Mouse (Mus musculus) midbrain, embryonic 13.5 days (tissue): ENCODE data around the gene Atg10. TPM values are rescaled to one million over a fixed set of nuclear protein-coding genes. Genes with fewer than 3 reads are reported as not detected.

Source experiments
- ATAC-seq: fragments of 200-750 bp; cut with Nextera tagmentation; 2 replicates; pipeline ENCODE4 v1.8.0; 2017; ENCODE audit warnings: mild to moderate bottlenecking, moderate TSS enrichment, moderate library complexity
- H3K27ac ChIP-seq: fragments of 300-500 bp; sonication (generic); 2 replicates; pipeline ENCODE4 v1.5.1; 2015; ENCODE audit warnings: inconsistent platforms, mild to moderate bottlenecking, moderate library complexity
- H3K27me3 ChIP-seq: fragments of 300-500 bp; sonication (generic); 2 replicates; pipeline ENCODE4 v1.6.1; 2015; ENCODE audit warnings: mild to moderate bottlenecking, inconsistent platforms
- H3K36me3 ChIP-seq: fragments of 300-500 bp; sonication (generic); 2 replicates; pipeline ENCODE4 v1.6.1; 2015; ENCODE audit warnings: mild to moderate bottlenecking, inconsistent platforms
- H3K4me1 ChIP-seq: fragments of 300-500 bp; sonication (generic); replicated peaks from 2 replicates; pipeline ENCODE4 v1.6.1; 2015; ENCODE audit warnings: inconsistent platforms
- H3K4me2 ChIP-seq: fragments of 300-500 bp; sonication (generic); replicated peaks from 2 replicates; pipeline ENCODE4 v1.6.1; 2015; ENCODE audit warnings: moderate library complexity, mild to moderate bottlenecking, inconsistent platforms
- H3K4me3 ChIP-seq: fragments of 300-500 bp; sonication (generic); replicated peaks from 2 replicates; pipeline ENCODE4 v1.5.1; 2015; ENCODE audit warnings: mild to moderate bottlenecking, inconsistent platforms
- H3K9ac ChIP-seq: fragments of 300-500 bp; sonication (generic); replicated peaks from 2 replicates; pipeline ENCODE4 v1.6.1; 2015; ENCODE audit warnings: mild to moderate bottlenecking, inconsistent platforms
- H3K9me3 ChIP-seq: fragments of 300-500 bp; sonication (generic); 2 replicates; pipeline ENCODE4 v1.6.1; 2016; ENCODE audit warnings: mild to moderate bottlenecking, inconsistent platforms
- WGBS: fragments of 180-500 bp; shearing (Covaris S2); methylation state at CpG from one replicate; pipeline ENCODE4 v1.1.7; 2015; 5-methylcytosine and 5-hydroxymethylcytosine counted together
- polyA plus RNA-seq: library from polyadenylated mRNA; unstranded; fragments of >200 nt; fragmentation: Nextera tagmentation; extraction: Ambion mirVana; gene quantifications from 2 replicates; pipeline ENCODE4 v1.2.1, GENCODE M21; 2015

Atg10 gene
- polyA plus RNA-seq, 1 experiment from 2014 or later: 18.3 TPM

DNA sequence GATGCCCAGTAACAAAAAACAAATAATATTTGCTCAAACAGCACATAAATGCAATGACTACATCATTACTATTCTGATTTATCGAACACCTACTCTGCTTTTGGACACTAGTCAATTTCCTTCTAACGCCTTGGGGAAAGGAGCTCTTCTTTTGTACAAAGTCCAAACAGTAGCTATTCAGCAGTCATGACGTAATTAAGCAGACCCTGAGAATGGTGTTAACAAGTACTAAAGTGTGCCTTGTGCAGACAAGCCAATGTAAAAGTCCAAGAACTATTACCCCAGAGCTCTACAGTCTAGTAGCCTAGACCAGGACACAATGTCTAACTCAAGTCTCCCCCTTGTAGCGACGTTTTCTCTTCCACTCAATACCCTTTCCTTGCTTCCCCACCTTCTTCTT lies 67.5 kb downstream of the Atg10 start:
- Histone ChIP-seq H3K36me3 (no peaks in the 10 kb centered on the region), H3K27ac (no peak overlapping the region), H3K4me1 (no peaks in the 10 kb centered on the region), H3K4me3 (no peak overlapping the region), H3K9ac (no peak overlapping the region), H3K9me3 (no peaks in the 10 kb centered on the region), H3K4me2 (no peak overlapping the region), H3K27me3 (no peaks in the 10 kb centered on the region)
- WGBS: 85% methylated on average over 5 of the region's 5 CpGs
- no peak for ATAC-seq

DNA sequence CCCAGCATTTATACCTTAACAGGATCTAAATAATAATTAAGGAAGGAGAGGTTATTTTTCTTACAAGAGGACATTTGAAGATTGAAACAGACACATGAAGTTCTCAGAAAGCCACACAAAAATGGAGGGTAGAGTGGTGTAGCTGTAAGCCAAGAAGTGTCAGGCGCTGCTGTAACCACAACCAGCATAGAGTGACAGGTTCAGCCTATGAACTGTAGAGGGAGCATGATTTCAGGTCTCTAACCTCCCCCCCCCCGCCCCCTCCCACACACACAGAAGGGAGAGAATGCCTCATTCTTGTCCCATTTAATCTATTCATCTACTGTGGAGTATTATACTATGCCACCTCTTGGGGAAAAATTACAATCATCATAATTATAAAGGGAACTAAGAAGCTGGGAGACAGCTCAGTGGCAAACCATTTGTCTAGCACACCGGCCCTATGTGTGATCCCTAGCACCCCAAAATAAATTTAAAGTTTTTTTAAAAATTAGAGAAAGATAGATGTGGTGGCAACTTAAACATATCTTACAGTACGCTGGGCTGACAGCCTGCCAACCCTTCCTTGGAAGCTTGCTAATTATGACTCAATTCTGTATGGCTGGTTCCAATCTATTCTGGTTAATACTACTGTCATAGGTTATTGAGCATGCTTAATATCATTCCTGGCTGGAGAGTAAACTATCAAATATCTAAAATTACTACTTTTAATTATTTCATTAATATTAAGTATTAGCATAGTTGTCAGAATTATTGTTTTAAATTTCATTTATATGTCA lies 68.2 kb downstream of the Atg10 start:
- H3K4me2 ChIP-seq: no peak overlapping the region
- no peaks in the 10 kb centered on the region for H3K9me3 ChIP-seq
- no peak for ATAC-seq
- no peak overlapping the region for H3K9ac ChIP-seq
- H3K4me1 ChIP-seq: no peaks in the 10 kb centered on the region
- H3K27me3 ChIP-seq: no peaks in the 10 kb centered on the region
- WGBS: 75% methylated on average over 4 of the region's 4 CpGs
- no peak overlapping the region for H3K27ac ChIP-seq
- no peaks in the 10 kb centered on the region for H3K36me3 ChIP-seq
- H3K4me3 ChIP-seq: no peak overlapping the region

DNA sequence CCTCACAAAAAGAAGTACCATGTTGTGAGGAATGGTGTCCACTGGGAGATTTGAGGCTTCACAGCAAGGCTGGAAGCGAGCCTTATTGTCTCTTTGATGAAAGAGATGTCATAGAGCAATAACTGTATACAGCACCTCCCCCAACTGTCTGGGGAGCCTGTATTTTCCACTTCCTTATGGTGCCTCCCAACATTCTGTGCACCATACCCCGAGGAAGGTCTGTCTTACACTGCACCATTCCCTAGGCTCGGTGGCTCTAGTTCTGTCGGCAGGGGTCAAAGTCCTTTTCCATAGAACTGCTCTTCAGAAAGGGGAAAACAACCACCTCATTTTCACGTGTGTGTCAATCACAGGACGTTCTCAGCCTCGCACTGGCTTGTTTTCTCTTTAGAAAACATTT lies 69.1 kb downstream of the Atg10 start:
- Histone ChIP-seq H3K9ac (no peak overlapping the region), H3K4me2 (no peak overlapping the region), H3K27me3 (no peaks in the 10 kb centered on the region), H3K4me3 (no peak overlapping the region), H3K36me3 (no peaks in the 10 kb centered on the region), H3K27ac (no peak overlapping the region), H3K4me1 (no peaks in the 10 kb centered on the region), H3K9me3 (no peaks in the 10 kb centered on the region)
- no peak for ATAC-seq
- WGBS: 85% methylated on average over 7 of the region's 7 CpGs

DNA sequence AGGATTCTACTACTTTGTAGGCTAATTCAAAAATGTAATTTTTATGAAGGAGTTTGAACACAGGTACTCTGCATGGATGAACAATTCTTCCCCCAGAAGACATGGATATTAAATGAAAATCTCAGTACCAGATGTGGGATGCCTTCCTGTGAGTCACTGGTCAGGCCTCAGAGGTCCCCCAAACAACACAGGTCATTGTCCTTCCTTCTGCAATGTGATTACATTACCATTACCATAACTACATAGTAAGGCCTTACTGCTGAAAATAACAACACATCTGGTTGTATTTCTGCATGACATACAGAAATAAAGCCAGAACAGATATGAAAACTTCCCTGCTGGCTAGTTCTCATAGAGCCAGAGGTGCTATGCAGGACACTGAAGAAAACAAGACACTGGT lies 87.4 kb downstream of the Atg10 start:
- no peak overlapping the region for H3K9ac ChIP-seq
- H3K4me1 ChIP-seq: no peaks in the 10 kb centered on the region
- ATAC-seq: no peak
- no peak overlapping the region for H3K4me2 ChIP-seq
- no peaks in the 10 kb centered on the region for H3K36me3 ChIP-seq
- no peaks in the 10 kb centered on the region for H3K9me3 ChIP-seq
- no peak overlapping the region for H3K27ac ChIP-seq
- no peak overlapping the region for H3K4me3 ChIP-seq
- no peaks in the 10 kb centered on the region for H3K27me3 ChIP-seq

DNA sequence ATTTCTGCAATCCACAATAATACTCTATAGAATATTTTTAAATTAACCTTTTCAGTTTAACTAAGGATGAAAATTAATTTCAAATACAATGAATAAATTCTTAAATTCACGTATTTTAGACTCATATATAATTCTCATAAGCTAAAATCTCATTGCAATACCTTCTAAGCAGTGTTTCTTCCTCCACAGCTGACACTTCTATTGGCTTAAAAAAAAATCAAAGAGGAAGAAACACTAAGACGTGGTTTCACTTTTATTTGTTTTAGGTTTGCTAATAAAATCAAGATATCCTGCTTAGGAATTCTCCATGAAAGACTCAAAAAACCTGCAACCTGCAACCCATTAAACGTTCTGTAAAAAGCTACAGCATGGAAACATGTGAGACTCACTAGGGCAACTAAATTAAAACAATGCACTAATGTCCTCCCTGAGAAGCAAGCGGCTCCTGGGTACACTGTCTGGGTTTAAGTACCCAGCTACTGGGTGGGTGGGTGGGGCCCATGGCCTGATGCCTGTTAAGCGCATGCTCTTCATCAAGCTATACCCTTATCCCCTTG lies 90.4 kb downstream of the Atg10 start:
- H3K9ac ChIP-seq: no peak overlapping the region
- H3K27me3 ChIP-seq: no peaks in the 10 kb centered on the region
- H3K36me3 ChIP-seq: no peaks in the 10 kb centered on the region
- peaks cover 9% of the 10 kb centered on the region for H3K4me1 ChIP-seq
- no peak for ATAC-seq
- H3K9me3 ChIP-seq: no peaks in the 10 kb centered on the region
- no peak overlapping the region for H3K4me3 ChIP-seq
- H3K4me2 ChIP-seq: no peak overlapping the region
- no peak overlapping the region for H3K27ac ChIP-seq
- WGBS: 79% methylated on average over 5 of the region's 5 CpGs

DNA sequence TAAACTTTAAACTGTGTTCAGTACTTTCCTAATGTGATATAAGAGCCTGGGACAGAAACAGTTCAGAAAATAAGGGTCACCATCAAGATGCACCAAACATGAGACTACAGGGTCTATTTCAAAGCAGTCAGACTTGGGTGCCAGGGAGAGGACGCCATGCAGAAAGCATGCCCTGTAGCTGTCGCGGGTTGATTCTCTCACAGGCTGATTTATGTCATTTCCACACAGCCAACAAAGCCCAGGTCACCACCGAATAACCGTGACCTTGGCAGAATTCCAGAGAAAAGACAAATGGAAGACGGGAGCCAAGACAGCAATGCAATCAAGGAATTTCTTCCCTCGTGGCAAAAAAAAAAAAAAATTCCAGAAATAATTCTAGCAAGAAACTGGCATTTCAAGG lies 94.7 kb downstream of the Atg10 start:
- peak overlapping the region; percentile 5; the same call in 1 of the 2 replicates for H3K4me2 ChIP-seq
- H3K4me1 ChIP-seq: peaks cover 9% of the 10 kb centered on the region
- no peaks in the 10 kb centered on the region for H3K27me3 ChIP-seq
- WGBS: 40% methylated on average over 7 of the region's 7 CpGs
- no peak overlapping the region for H3K4me3 ChIP-seq
- no peaks in the 10 kb centered on the region for H3K9me3 ChIP-seq
- peak; percentile 49 for ATAC-seq
- H3K9ac ChIP-seq: no peak overlapping the region; the same call in 1 of the 2 replicates
- H3K27ac ChIP-seq: peak overlapping the region; percentile 46; the same call in 1 of the 2 replicates
- no peaks in the 10 kb centered on the region for H3K36me3 ChIP-seq

DNA sequence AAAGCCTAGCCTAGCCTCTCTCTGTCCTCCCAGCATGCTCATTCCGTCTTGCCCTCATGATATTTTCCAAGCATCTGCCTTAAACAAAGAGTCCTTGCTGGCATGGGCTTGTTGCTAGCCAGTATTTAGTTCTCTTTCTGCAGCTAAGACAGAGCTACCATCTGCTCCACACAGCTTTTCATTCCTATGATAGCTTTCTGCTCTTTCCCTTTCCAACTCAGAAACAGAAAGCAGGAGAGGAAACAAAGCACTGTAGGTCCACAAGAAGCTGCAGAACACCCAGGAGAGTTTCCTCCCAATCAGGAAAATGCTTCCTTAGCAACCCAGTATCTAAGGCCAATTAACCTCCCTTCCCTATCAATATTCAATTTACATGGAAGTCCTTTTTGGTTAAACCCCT lies 95.2 kb downstream of the Atg10 start:
- H3K27me3 ChIP-seq: no peaks in the 10 kb centered on the region
- no peak overlapping the region; the same call in 1 of the 2 replicates for H3K4me2 ChIP-seq
- H3K27ac ChIP-seq: peak overlapping the region; percentile 46
- 40% methylated on average over 1 of the region's 1 CpGs for WGBS
- ATAC-seq: peak; percentile 48
- no peaks in the 10 kb centered on the region for H3K9me3 ChIP-seq
- no peaks in the 10 kb centered on the region for H3K36me3 ChIP-seq
- no peak overlapping the region; the same call in 1 of the 2 replicates for H3K9ac ChIP-seq
- no peak overlapping the region for H3K4me3 ChIP-seq
- peaks cover 9% of the 10 kb centered on the region for H3K4me1 ChIP-seq

DNA sequence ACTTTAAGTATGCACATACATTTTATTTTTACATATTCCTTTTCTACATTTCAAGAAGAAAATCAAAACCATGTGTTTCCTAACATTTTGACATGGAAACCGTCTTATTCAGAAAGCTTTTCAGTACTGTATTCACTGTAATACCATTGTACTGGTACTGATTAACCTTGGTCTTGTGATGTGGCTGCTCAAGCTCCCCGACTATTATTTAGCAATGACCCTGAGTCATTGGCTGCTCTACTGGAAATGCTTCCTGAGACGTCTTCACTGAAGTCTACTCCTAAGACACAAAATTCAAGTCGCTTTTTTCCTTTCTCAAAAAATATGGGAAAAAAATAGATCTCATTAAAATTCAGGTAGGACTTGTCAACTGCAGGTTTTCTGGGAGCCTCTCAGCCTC lies 105.6 kb downstream of the Atg10 start:
- Histone ChIP-seq H3K4me1 (no peaks in the 10 kb centered on the region), H3K9me3 (no peaks in the 10 kb centered on the region), H3K36me3 (no peaks in the 10 kb centered on the region), H3K4me2 (no peak overlapping the region), H3K27me3 (no peaks in the 10 kb centered on the region), H3K27ac (no peak overlapping the region), H3K4me3 (no peak overlapping the region), H3K9ac (no peak overlapping the region)
- 86% methylated on average over 4 of the region's 4 CpGs for WGBS
- no peak for ATAC-seq

DNA sequence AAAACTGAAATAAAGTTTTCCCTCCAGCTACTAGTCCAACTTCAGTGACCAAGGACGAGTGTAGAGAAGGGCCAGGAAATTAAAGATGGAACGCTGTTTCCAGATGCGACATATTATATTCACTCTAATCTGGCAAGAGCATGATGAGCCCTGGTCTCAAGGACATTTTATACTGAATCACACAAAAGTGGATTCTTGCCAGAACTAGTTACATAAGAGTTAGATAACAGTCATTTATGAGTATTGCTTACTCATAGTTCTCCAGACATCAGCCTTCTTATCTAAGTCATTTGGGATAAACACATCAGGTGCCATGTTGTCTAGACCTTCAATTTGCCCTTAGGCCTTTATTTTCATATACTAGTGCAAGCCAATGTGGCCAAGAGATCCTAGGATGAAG lies 108.9 kb downstream of the Atg10 start:
- Histone ChIP-seq H3K36me3 (no peaks in the 10 kb centered on the region), H3K4me1 (no peaks in the 10 kb centered on the region), H3K4me2 (no peak overlapping the region), H3K27ac (no peak overlapping the region), H3K9me3 (no peaks in the 10 kb centered on the region), H3K9ac (no peak overlapping the region), H3K27me3 (no peaks in the 10 kb centered on the region), H3K4me3 (no peak overlapping the region)
- no peak for ATAC-seq
- 91% methylated on average over 3 of the region's 3 CpGs for WGBS

DNA sequence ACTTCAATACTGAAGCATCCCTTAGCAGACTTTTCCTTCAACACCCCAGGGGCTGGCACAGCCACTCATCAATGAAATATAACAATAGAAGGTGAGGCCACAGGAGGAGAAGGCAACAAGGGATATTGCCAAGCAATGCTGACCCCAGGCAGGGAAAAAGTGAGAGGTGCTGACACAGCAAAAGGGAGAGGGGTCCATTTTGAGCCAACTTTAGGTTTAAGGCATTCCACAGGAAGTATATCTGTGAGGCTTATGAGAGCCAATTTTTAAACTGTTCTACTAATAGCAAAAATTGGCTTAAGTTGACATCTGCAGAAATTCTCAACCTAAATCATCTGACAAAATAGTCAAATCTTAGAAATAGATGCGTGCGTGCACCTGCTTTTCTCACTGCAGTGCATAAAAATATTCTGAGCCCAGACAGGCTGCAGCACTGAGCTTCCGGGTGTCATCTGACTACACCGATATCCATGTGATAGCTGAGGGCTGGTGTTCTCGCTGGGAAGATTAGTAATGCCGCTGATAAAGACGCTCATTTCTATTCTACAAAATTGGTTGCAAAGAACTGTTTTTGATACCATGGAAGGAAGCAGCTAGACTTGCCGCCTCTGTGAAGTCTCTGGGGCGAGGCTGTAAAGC lies 116.3 kb downstream of the Atg10 start:
- Histone ChIP-seq H3K9ac (no peak overlapping the region), H3K4me3 (no peak overlapping the region), H3K4me2 (no peak overlapping the region), H3K4me1 (no peaks in the 10 kb centered on the region), H3K36me3 (no peaks in the 10 kb centered on the region), H3K27ac (no peak overlapping the region), H3K27me3 (no peaks in the 10 kb centered on the region), H3K9me3 (no peaks in the 10 kb centered on the region)
- WGBS: 89% methylated on average over 9 of the region's 9 CpGs
- ATAC-seq: no peak

DNA sequence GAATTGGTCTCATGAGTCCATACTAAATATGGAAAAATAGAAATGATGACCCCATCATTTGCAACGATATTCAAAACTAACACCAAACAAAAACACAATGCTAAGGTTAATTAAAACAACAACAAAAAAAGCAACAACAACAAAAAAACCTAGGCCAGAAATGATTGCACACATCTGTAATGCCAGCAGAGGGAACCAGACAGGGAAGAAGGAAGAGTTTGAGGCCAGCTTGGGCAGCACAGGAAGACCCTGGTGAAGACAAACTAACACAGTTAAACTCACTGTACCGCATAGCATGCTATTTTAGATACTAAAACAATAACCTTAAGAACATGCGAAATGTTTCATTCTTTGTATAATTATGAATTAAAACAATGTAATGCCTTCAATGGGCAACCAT lies 121.5 kb downstream of the Atg10 start:
- Histone ChIP-seq H3K27me3 (no peaks in the 10 kb centered on the region), H3K4me3 (no peak overlapping the region), H3K9ac (no peak overlapping the region), H3K9me3 (no peaks in the 10 kb centered on the region), H3K4me1 (no peaks in the 10 kb centered on the region), H3K36me3 (no peaks in the 10 kb centered on the region), H3K4me2 (no peak overlapping the region), H3K27ac (no peak overlapping the region)
- WGBS: 94% methylated on average over 3 of the region's 3 CpGs
- no peak for ATAC-seq

DNA sequence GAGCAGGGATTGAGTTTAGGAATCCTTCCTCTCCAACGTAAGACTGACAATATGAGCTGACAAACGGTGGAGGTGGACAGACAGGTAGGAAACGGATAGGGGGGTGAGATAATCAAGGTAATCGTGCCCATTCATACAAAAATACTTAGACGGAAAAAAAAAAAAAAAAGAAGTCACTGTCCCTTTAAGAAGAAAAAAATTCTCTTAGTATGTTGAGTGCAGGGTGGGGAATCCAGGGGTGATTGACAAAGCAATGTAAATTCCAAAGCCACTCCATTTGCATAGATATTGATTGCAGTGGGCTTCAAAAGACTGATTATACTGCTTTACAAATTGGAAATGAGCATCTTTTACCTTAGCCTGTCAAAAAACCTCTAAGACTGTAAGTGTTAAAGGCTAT lies 123.4 kb downstream of the Atg10 start:
- 74% methylated on average over 5 of the region's 5 CpGs for WGBS
- Histone ChIP-seq H3K9me3 (no peaks in the 10 kb centered on the region), H3K4me2 (no peak overlapping the region), H3K36me3 (no peaks in the 10 kb centered on the region), H3K4me1 (no peaks in the 10 kb centered on the region), H3K27me3 (no peaks in the 10 kb centered on the region), H3K9ac (no peak overlapping the region), H3K4me3 (no peak overlapping the region), H3K27ac (no peak overlapping the region)
- 0 out of 2 replicates have a peak, but pooled peaks have one; percentile 40 for ATAC-seq
